In genomic region chr9:106215341-106216125, GRCm38 (mm10) we compare ENCODE assay signal across 18 mouse cellular contexts. TPM values are rescaled to one million over a fixed set of nuclear protein-coding genes. Genes with fewer than 3 reads are reported as not detected.
A peak's percentile ranks its signal among the peaks of the same experiment; 100 is the strongest.
DNase-seq lines count a peak whose midpoint lies in the region; ATAC-seq and TF ChIP-seq lines count a peak whose summit lies in the region.
"Had no signal": no experiment of that assay in that cellular context is flagged by ENCODE, and none has a peak within 500 bp of the region (broad histone marks: within the 10 kb centered on the region; RNA-seq: fewer than 3 reads in every experiment).

No protein-coding gene starts in this region.

- DNase-seq in kidney, postnatal 0 days (ENCODE audit: low spot score): no peak
- DNase-seq in spleen, adult 2 months (ENCODE audit: low read depth in 1 of 2, low spot score in 2 of 2): no peak
- DNase-seq in spleen, postnatal 14 days (ENCODE audit: low spot score in 2 of 2): no peak
- DNase-seq in T-cell, adult 2 months (ENCODE audit: low spot score): peak; percentile 67
- DNase-seq in stomach, postnatal 0 days (ENCODE audit: low spot score): no peak
- DNase-seq: adrenal gland, postnatal 10 days; cerebellum, adult 18-20 months; cerebellum, postnatal 36 days; heart, adult 11 months; kidney, postnatal 14 days; right cerebral cortex, postnatal 14 days had no signal

- no peaks in the 10 kb centered on the region for H3K27me3 ChIP-seq in kidney, postnatal 0 days (ENCODE audit: insufficient read depth, low read length)
- no peaks in the 10 kb centered on the region for H3K27me3 ChIP-seq in kidney, embryonic 14.5 days (ENCODE audit: control insufficient read depth, insufficient read depth, low read length)
- H3K27me3 ChIP-seq in spleen, adult 2 months (ENCODE audit: control insufficient read depth, insufficient read depth, low read length): no peaks in the 10 kb centered on the region
- no peaks in the 10 kb centered on the region for H3K27me3 ChIP-seq in stomach, postnatal 0 days (ENCODE audit: control insufficient read depth, insufficient read depth, low read length)
- no peaks in the 10 kb centered on the region for H3K27me3 ChIP-seq in neural tube, embryonic 15.5 days (replicated peaks)
- H3K27me3 ChIP-seq: forebrain, embryonic 13.5 days; heart, embryonic 15.5 days; lung, embryonic 15.5 days; midbrain, embryonic 13.5 days had no signal

- peaks cover 19% of the 10 kb centered on the region for H3K36me3 ChIP-seq in kidney, postnatal 0 days (ENCODE audit: insufficient read depth, low read length)
- H3K36me3 ChIP-seq in kidney, embryonic 14.5 days (ENCODE audit: control insufficient read depth, insufficient read depth, low read length): peaks cover 27% of the 10 kb centered on the region
- peaks cover 26% of the 10 kb centered on the region for H3K36me3 ChIP-seq in spleen, adult 2 months (ENCODE audit: control insufficient read depth, insufficient read depth, low read length)
- H3K36me3 ChIP-seq in stomach, postnatal 0 days (ENCODE audit: control insufficient read depth, insufficient read depth, low read length): peaks cover 16% of the 10 kb centered on the region
- peaks cover 37% of the 10 kb centered on the region for H3K36me3 ChIP-seq in neural tube, embryonic 15.5 days

- no peak for TF ChIP-seq POLR2A in spleen, adult 2 months (IDR thresholded peaks at IDR 0.05; ENCODE audit: low read depth, low read length)

- H3K27ac ChIP-seq in kidney, postnatal 0 days: no peak overlapping the region
- no peak overlapping the region for H3K27ac ChIP-seq in kidney, embryonic 14.5 days (ENCODE audit: low read depth, low read length)
- peak overlapping the region; percentile 60 for H3K27ac ChIP-seq in spleen, adult 2 months (ENCODE audit: insufficient read depth, low read length)
- H3K27ac ChIP-seq in stomach, postnatal 0 days (replicated peaks): no peak overlapping the region
- no peak overlapping the region for H3K27ac ChIP-seq in neural tube, embryonic 15.5 days (replicated peaks)
- H3K27ac ChIP-seq: forebrain, embryonic 13.5 days; heart, embryonic 15.5 days; hindbrain, embryonic 10.5 days; lung, embryonic 15.5 days; midbrain, embryonic 13.5 days had no signal

- no peaks in the 10 kb centered on the region for H3K9me3 ChIP-seq in kidney, postnatal 0 days (replicated peaks; ENCODE audit: low read length)
- no peaks in the 10 kb centered on the region for H3K9me3 ChIP-seq in kidney, embryonic 14.5 days (ENCODE audit: control insufficient read depth, low read length)
- H3K9me3 ChIP-seq in stomach, postnatal 0 days (ENCODE audit: control insufficient read depth, low read length): no peaks in the 10 kb centered on the region
- no peaks in the 10 kb centered on the region for H3K9me3 ChIP-seq in neural tube, embryonic 15.5 days (replicated peaks)
- H3K9me3 ChIP-seq: forebrain, embryonic 13.5 days; heart, embryonic 15.5 days; hindbrain, embryonic 10.5 days; lung, embryonic 15.5 days; midbrain, embryonic 13.5 days had no signal

- H3K4me2 ChIP-seq in kidney, postnatal 0 days (ENCODE audit: low read length): no peak overlapping the region
- H3K4me2 ChIP-seq in kidney, embryonic 14.5 days (replicated peaks; ENCODE audit: low read depth, low read length): no peak overlapping the region
- no peak overlapping the region for H3K4me2 ChIP-seq in stomach, postnatal 0 days (replicated peaks; ENCODE audit: low read depth)
- H3K4me2 ChIP-seq in neural tube, embryonic 15.5 days: no peak overlapping the region
- H3K4me2 ChIP-seq: forebrain, embryonic 13.5 days; heart, embryonic 15.5 days; lung, embryonic 15.5 days; midbrain, embryonic 13.5 days had no signal

- peak; percentile 58 for TF ChIP-seq CTCF in kidney, postnatal 0 days (IDR thresholded peaks at IDR 0.05; ENCODE audit: low read depth)
- TF ChIP-seq CTCF in spleen, adult 2 months (IDR thresholded peaks at IDR 0.05; ENCODE audit: extremely low read depth, insufficient read depth, insufficient read length, insufficient replicate concordance): no peak
- TF ChIP-seq CTCF in stomach, postnatal 0 days (IDR thresholded peaks at IDR 0.05; ENCODE audit: low read depth): peak; percentile 62

- no peak for ATAC-seq in kidney, postnatal 0 days (replicated peaks; ENCODE audit: low FRiP score, low read depth)
- ATAC-seq in kidney, embryonic 14.5 days (ENCODE audit: low FRiP score, low TSS enrichment): no peak
- ATAC-seq in stomach, postnatal 0 days (ENCODE audit: low FRiP score, low TSS enrichment): no peak
- no peak for ATAC-seq in neural tube, embryonic 15.5 days (ENCODE audit: low FRiP score)
- ATAC-seq: forebrain, embryonic 13.5 days; midbrain, embryonic 13.5 days had no signal

- H3K4me1 ChIP-seq in kidney, postnatal 0 days (replicated peaks; ENCODE audit: insufficient read depth, low read length): peaks cover 5% of the 10 kb centered on the region; the same call in 1 of the 2 replicates
- peaks cover 14% of the 10 kb centered on the region for H3K4me1 ChIP-seq in kidney, embryonic 14.5 days (ENCODE audit: control insufficient read depth, insufficient read depth, low read length)
- H3K4me1 ChIP-seq in spleen, adult 2 months (ENCODE audit: control insufficient read depth, insufficient read depth, insufficient read length): peaks cover 10% of the 10 kb centered on the region
- no peaks in the 10 kb centered on the region for H3K4me1 ChIP-seq in stomach, postnatal 0 days (replicated peaks; ENCODE audit: control insufficient read depth, insufficient read depth)
- H3K4me1 ChIP-seq in neural tube, embryonic 15.5 days: peaks cover 15% of the 10 kb centered on the region

- H3K4me3 ChIP-seq in kidney, postnatal 0 days (replicated peaks; ENCODE audit: low read depth, low read length): no peak overlapping the region
- H3K4me3 ChIP-seq in kidney, embryonic 14.5 days (ENCODE audit: low read length): no peak overlapping the region
- H3K4me3 ChIP-seq in spleen, adult 2 months (ENCODE audit: extremely low read depth, insufficient read depth, insufficient read length): no peak overlapping the region
- no peak overlapping the region for H3K4me3 ChIP-seq in stomach, postnatal 0 days (ENCODE audit: low read depth, low read length)
- no peak overlapping the region for H3K4me3 ChIP-seq in neural tube, embryonic 15.5 days (replicated peaks)
- H3K4me3 ChIP-seq: forebrain, embryonic 13.5 days; heart, embryonic 15.5 days; hindbrain, embryonic 10.5 days; lung, embryonic 15.5 days; midbrain, embryonic 13.5 days had no signal

- no peak for TF ChIP-seq EP300 in stomach, postnatal 0 days (optimal IDR thresholded peaks at IDR 0.05)

- WGBS in kidney, postnatal 0 days: 82% methylated on average over 6 of the region's 6 CpGs
- 87% methylated on average over 6 of the region's 6 CpGs for WGBS in kidney, embryonic 14.5 days
- 48% methylated on average over 6 of the region's 6 CpGs for WGBS in spleen, adult 2 months
- 82% methylated on average over 6 of the region's 6 CpGs for WGBS in stomach, postnatal 0 days
- 90% methylated on average over 6 of the region's 6 CpGs for WGBS in neural tube, embryonic 15.5 days

- no peak overlapping the region for H3K9ac ChIP-seq in kidney, postnatal 0 days (ENCODE audit: low read depth, low read length)
- H3K9ac ChIP-seq in kidney, embryonic 14.5 days (ENCODE audit: low read depth, low read length): no peak overlapping the region
- no peak overlapping the region for H3K9ac ChIP-seq in stomach, postnatal 0 days (ENCODE audit: low read length)
- H3K9ac ChIP-seq in neural tube, embryonic 15.5 days (replicated peaks): no peak overlapping the region
- H3K9ac ChIP-seq: forebrain, embryonic 13.5 days; heart, embryonic 15.5 days; lung, embryonic 15.5 days; midbrain, embryonic 13.5 days had no signal

RNA-seq across cellular contexts. Expression of gene Tlr9, which starts 6.9 kb away (rescaled TPM):
- polyA plus RNA-seq in kidney, postnatal 0 days (2015; fragmentation: Nextera tagmentation; extraction: Ambion mirVana): 0.06 and 0.07 TPM in 2 replicates
- polyA plus RNA-seq in kidney, embryonic 14.5 days (2014; fragmentation: Nextera tagmentation; extraction: Ambion mirVana): 0.14 TPM in 1 of 2 replicates, not detected in the other
- polyA plus RNA-seq in spleen, adult 2 months (2012; rRNA removed): 65.3 and 90.7 TPM in 2 replicates
- polyA plus RNA-seq in stomach, postnatal 0 days (2015; fragmentation: Nextera tagmentation; extraction: Ambion mirVana): 0.05 and 0.07 TPM in 2 replicates
- polyA plus RNA-seq in neural tube, embryonic 15.5 days (2015; fragmentation: Nextera tagmentation; extraction: Ambion mirVana): 0.05 TPM in 1 of 2 replicates, not detected in the other
- polyA plus RNA-seq: forebrain, embryonic 13.5 days; hindbrain, embryonic 10.5 days; lung, embryonic 15.5 days; midbrain, embryonic 13.5 days had no signal

RNA-seq across cellular contexts. Expression of gene Twf2, which starts 12.6 kb away (rescaled TPM):
- 44.0 and 51.1 TPM in 2 replicates for polyA plus RNA-seq in kidney, postnatal 0 days (2015; fragmentation: Nextera tagmentation; extraction: Ambion mirVana)
- 77.9 and 80.8 TPM in 2 replicates for polyA plus RNA-seq in kidney, embryonic 14.5 days (2014; fragmentation: Nextera tagmentation; extraction: Ambion mirVana)
- 90.9 and 93.3 TPM in 2 replicates for polyA plus RNA-seq in spleen, adult 2 months (2012; rRNA removed)
- 27.1 and 27.7 TPM in 2 replicates for polyA plus RNA-seq in stomach, postnatal 0 days (2015; fragmentation: Nextera tagmentation; extraction: Ambion mirVana)
- 48.1 and 58.2 TPM in 2 replicates for polyA plus RNA-seq in neural tube, embryonic 15.5 days (2015; fragmentation: Nextera tagmentation; extraction: Ambion mirVana)

RNA-seq across cellular contexts. Expression of gene Ppm1m, which starts 16.0 kb away (rescaled TPM):
- polyA plus RNA-seq in kidney, postnatal 0 days (2015; fragmentation: Nextera tagmentation; extraction: Ambion mirVana): 33.2 and 35.5 TPM in 2 replicates
- polyA plus RNA-seq in kidney, embryonic 14.5 days (2014; fragmentation: Nextera tagmentation; extraction: Ambion mirVana): 36.4 and 43.1 TPM in 2 replicates
- polyA plus RNA-seq in spleen, adult 2 months (2012; rRNA removed): 87.4 and 95.8 TPM in 2 replicates
- polyA plus RNA-seq in stomach, postnatal 0 days (2015; fragmentation: Nextera tagmentation; extraction: Ambion mirVana): 15.2 and 16.5 TPM in 2 replicates
- polyA plus RNA-seq in neural tube, embryonic 15.5 days (2015; fragmentation: Nextera tagmentation; extraction: Ambion mirVana): 16.9 and 20.5 TPM in 2 replicates

RNA-seq across cellular contexts. Expression of gene Alas1, which starts 32.9 kb away (rescaled TPM):
- 142 and 152 TPM in 2 replicates for polyA plus RNA-seq in kidney, postnatal 0 days (2015; fragmentation: Nextera tagmentation; extraction: Ambion mirVana)
- polyA plus RNA-seq in kidney, embryonic 14.5 days (2014; fragmentation: Nextera tagmentation; extraction: Ambion mirVana): 71.8 and 95.3 TPM in 2 replicates
- polyA plus RNA-seq in spleen, adult 2 months (2012; rRNA removed): 29.6 and 39.5 TPM in 2 replicates
- polyA plus RNA-seq in stomach, postnatal 0 days (2015; fragmentation: Nextera tagmentation; extraction: Ambion mirVana): 145 and 152 TPM in 2 replicates
- 105 and 107 TPM in 2 replicates for polyA plus RNA-seq in neural tube, embryonic 15.5 days (2015; fragmentation: Nextera tagmentation; extraction: Ambion mirVana)

RNA-seq across cellular contexts. Expression of gene Wdr82, which starts 44.8 kb away (rescaled TPM):
- polyA plus RNA-seq in kidney, postnatal 0 days (2015; fragmentation: Nextera tagmentation; extraction: Ambion mirVana): 16.9 and 18.5 TPM in 2 replicates
- 27.1 and 38.1 TPM in 2 replicates for polyA plus RNA-seq in kidney, embryonic 14.5 days (2014; fragmentation: Nextera tagmentation; extraction: Ambion mirVana)
- polyA plus RNA-seq in spleen, adult 2 months (2012; rRNA removed): 41.3 and 53.3 TPM in 2 replicates
- 9.1 and 10.3 TPM in 2 replicates for polyA plus RNA-seq in stomach, postnatal 0 days (2015; fragmentation: Nextera tagmentation; extraction: Ambion mirVana)
- polyA plus RNA-seq in neural tube, embryonic 15.5 days (2015; fragmentation: Nextera tagmentation; extraction: Ambion mirVana): 28.6 and 32.1 TPM in 2 replicates

Comparison
In these comparisons a context has a peak if more than half of its experiments do, and no peak if none do; other contexts are left out.
1. RNA of gene Tlr9, which starts 6.9 kb away (polyA plus RNA-seq): 65.3 to 90.7 TPM in spleen, adult 2 months; 0.14 TPM in kidney, embryonic 14.5 days, 0.06 to 0.07 TPM in kidney, postnatal 0 days, 0.05 to 0.07 TPM in stomach, postnatal 0 days and 0.05 TPM in neural tube, embryonic 15.5 days; every median in the first group is over 10 times any median in the second.